Mouse (Mus musculus) embryonic facial prominence, embryonic 15.5 days (tissue): ENCODE data around the gene Ttll2. TPM values are rescaled to one million over a fixed set of nuclear protein-coding genes. Genes with fewer than 3 reads are reported as not detected.
"Not testable (repeated sequence)": the region's sequence is repeated elsewhere in the genome, so short reads cannot be mapped to it uniquely, and the experiment has no call there.

Experiments
- ATAC-seq: fragments of 200-750 bp; cut with Nextera tagmentation; 2 replicates; pipeline ENCODE4 v1.8.0; 2017; ENCODE audit warnings: low read depth, moderate TSS enrichment; ENCODE audit not compliant: insufficient number of reproducible peaks, low FRiP score, low TSS enrichment
- H3K27ac ChIP-seq: fragments of 300-500 bp; sonication (generic); replicated peaks from 2 replicates; pipeline ENCODE4 v1.5.1; 2015; ENCODE audit warnings: mild to moderate bottlenecking, inconsistent platforms
- H3K27me3 ChIP-seq: fragments of 300-500 bp; sonication (generic); 2 replicates; pipeline ENCODE4 v1.6.1; 2015; ENCODE audit warnings: inconsistent platforms
- H3K36me3 ChIP-seq: fragments of 300-500 bp; sonication (generic); 2 replicates; pipeline ENCODE4 v1.6.1; 2015; ENCODE audit warnings: mild to moderate bottlenecking, inconsistent platforms
- H3K4me1 ChIP-seq: fragments of 300-500 bp; sonication (generic); 2 replicates; pipeline ENCODE4 v1.6.1; 2015; ENCODE audit warnings: inconsistent platforms
- H3K4me2 ChIP-seq: fragments of 300-500 bp; sonication (generic); replicated peaks from 2 replicates; pipeline ENCODE4 v1.6.1; 2015; ENCODE audit warnings: mild to moderate bottlenecking, inconsistent platforms
- H3K4me3 ChIP-seq: fragments of 300-500 bp; sonication (generic); replicated peaks from 2 replicates; pipeline ENCODE4 v1.5.1; 2015; ENCODE audit warnings: mild to moderate bottlenecking, inconsistent platforms
- H3K9ac ChIP-seq: fragments of 300-500 bp; sonication (generic); 2 replicates; pipeline ENCODE4 v1.6.1; 2015; ENCODE audit warnings: inconsistent platforms
- H3K9me3 ChIP-seq: fragments of 300-500 bp; sonication (generic); replicated peaks from 2 replicates; pipeline ENCODE4 v1.6.1; 2016; ENCODE audit warnings: inconsistent platforms
- WGBS: fragments of 180-500 bp; shearing (Covaris S2); methylation state at CpG from one replicate; pipeline ENCODE4 v1.1.7; 2015; 5-methylcytosine and 5-hydroxymethylcytosine counted together
- polyA plus RNA-seq: library from polyadenylated mRNA; unstranded; fragments of >200 nt; fragmentation: Nextera tagmentation; extraction: Ambion mirVana; gene quantifications from 2 replicates; pipeline ENCODE4 v1.2.1, GENCODE M21; 2015

The Ttll2 gene
- polyA plus RNA-seq, result 0.16 TPM in 1 of 2 replicates, not detected in the other

- H3K4me1 ChIP-seq, ATAC-seq: not testable (repeated sequence)
- WGBS, result 67% methylated on average over 1 of the region's 1 CpGs
Observed at GRCm38 (mm10) chr17:7352596-7352995, at the start of gene Ttll2. Ttll2 (minus strand) TSS chr17:7352696.

DNA sequence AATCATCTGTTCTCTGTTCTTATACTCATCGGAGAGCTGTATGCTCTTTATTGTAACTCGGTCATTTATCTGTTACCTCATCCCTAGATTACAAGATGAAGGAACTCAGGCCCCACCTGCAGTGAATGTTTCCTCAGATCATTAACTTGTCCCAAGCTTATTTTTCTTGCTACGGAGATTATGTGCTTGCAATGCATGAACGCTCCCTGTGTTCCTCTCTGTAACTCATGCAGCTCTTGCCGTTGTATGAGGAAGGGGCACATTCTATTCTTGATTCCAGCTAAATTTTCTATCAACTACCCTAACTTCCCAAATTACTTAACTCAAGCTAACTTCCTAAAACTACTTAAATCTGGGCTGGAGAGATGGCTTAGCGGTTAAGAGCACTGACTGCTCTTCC is 47.3 kb upstream of the Ttll2 start:
- not testable (repeated sequence) for H3K9ac ChIP-seq, H3K4me2 ChIP-seq
- 84% methylated on average over 6 of the region's 6 CpGs for WGBS

More at GRCm38 (mm10) chr17:7352596-7352995, at the start of gene Ttll2:
- not testable (repeated sequence) for H3K4me2 ChIP-seq, H3K9ac ChIP-seq, H3K36me3 ChIP-seq, H3K9me3 ChIP-seq, H3K4me3 ChIP-seq, H3K27me3 ChIP-seq, H3K27ac ChIP-seq

DNA sequence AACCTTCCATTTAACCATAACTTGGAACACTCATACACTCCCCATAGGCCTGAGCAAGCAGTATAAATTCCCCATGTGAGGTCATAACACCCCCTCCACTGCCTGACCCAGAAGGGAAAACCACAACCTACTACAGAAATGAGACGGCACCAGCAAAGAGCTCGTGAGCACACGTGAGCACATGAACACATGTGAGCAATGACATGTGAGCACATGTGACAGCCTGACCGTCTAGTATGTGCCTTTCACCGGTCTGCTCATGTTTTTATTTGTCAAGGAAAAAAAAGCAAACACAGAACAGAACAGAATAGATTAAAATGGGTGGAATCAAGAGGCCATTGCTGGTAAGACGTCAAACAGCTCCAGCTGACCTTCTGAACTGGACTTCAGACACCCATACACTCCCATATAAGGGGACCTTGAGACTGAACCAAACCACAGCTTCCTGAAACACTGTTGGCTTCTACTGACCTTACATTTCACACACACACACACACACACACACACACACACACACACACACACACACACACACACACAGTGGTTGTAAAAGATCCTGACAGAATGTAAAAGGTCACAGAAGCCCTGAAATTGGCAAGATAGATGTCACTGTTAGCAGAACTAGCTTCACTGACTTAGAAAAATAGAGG is 45.8 kb upstream of the Ttll2 start:
- H3K27me3 ChIP-seq, H3K27ac ChIP-seq, ATAC-seq, H3K4me1 ChIP-seq, H3K36me3 ChIP-seq, H3K4me2 ChIP-seq, H3K9me3 ChIP-seq, H3K9ac ChIP-seq, H3K4me3 ChIP-seq: not testable (repeated sequence)
- WGBS, result 74% methylated on average over 6 of the region's 6 CpGs

More for the DNA sequence above, 47.3 kb upstream of the Ttll2 start:
- not testable (repeated sequence) for ATAC-seq, H3K27me3 ChIP-seq, H3K4me3 ChIP-seq, H3K27ac ChIP-seq, H3K4me1 ChIP-seq, H3K9me3 ChIP-seq, H3K36me3 ChIP-seq

GRCm38 (mm10) chr17:7397079-7397478 is 44.6 kb upstream of the Ttll2 start:
- ATAC-seq, H3K9me3 ChIP-seq, H3K27me3 ChIP-seq, H3K4me2 ChIP-seq, H3K36me3 ChIP-seq, H3K9ac ChIP-seq, H3K4me3 ChIP-seq, H3K4me1 ChIP-seq, H3K27ac ChIP-seq: not testable (repeated sequence)
- WGBS, result 83% methylated on average over 13 of the region's 13 CpGs

- H3K9me3 ChIP-seq, H3K4me3 ChIP-seq, H3K27me3 ChIP-seq, H3K4me2 ChIP-seq, H3K36me3 ChIP-seq, H3K9ac ChIP-seq, H3K27ac ChIP-seq, H3K4me1 ChIP-seq, ATAC-seq: not testable (repeated sequence)
- no CpG with 5 or more reads among the region's 2 CpGs for WGBS
Observed at GRCm38 (mm10) chr17:7396288-7396687, 43.8 kb upstream of the Ttll2 start.

GRCm38 (mm10) chr17:7395671-7396070 is 43.2 kb upstream of the Ttll2 start:
- not testable (repeated sequence) for H3K4me3 ChIP-seq, H3K9ac ChIP-seq, ATAC-seq, H3K27ac ChIP-seq, H3K36me3 ChIP-seq, H3K4me1 ChIP-seq, H3K4me2 ChIP-seq, H3K27me3 ChIP-seq, H3K9me3 ChIP-seq
- 91% methylated on average over 8 of the region's 8 CpGs for WGBS

GRCm38 (mm10) chr17:7395116-7395515 is 42.6 kb upstream of the Ttll2 start:
- H3K36me3 ChIP-seq, H3K9ac ChIP-seq, H3K27me3 ChIP-seq, H3K27ac ChIP-seq, ATAC-seq, H3K4me1 ChIP-seq, H3K4me2 ChIP-seq, H3K4me3 ChIP-seq, H3K9me3 ChIP-seq: not testable (repeated sequence)
- WGBS, result 86% methylated on average over 7 of the region's 7 CpGs

DNA sequence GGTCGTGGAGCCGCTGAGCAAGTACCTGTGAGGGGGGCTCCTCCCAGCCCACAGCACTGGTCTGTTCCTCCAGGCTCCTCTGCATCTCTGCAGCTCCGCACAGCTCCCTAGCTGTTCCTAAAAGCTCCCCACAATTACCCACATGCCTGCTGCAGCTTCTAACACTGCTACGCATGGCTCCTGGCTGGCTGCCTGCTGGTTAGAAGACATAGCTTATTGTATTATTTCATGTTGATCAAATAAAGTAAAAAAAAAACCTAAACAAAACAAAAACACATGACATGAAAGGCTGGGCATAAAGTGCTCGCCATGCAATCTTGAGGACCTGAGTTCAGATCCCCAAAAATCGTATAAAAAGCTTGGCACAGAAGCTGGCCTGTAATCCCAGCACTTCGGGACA is 37.4 kb upstream of the Ttll2 start:
- not testable (repeated sequence) for H3K4me1 ChIP-seq, H3K36me3 ChIP-seq, H3K27ac ChIP-seq, H3K4me2 ChIP-seq, H3K9me3 ChIP-seq, H3K27me3 ChIP-seq, H3K4me3 ChIP-seq, H3K9ac ChIP-seq, ATAC-seq
- 45% methylated on average over 7 of the region's 7 CpGs for WGBS

- 62% methylated on average over 7 of the region's 8 CpGs for WGBS
- not testable (repeated sequence) for H3K4me2 ChIP-seq, H3K4me3 ChIP-seq, H3K27ac ChIP-seq, H3K27me3 ChIP-seq, ATAC-seq, H3K4me1 ChIP-seq, H3K9ac ChIP-seq, H3K36me3 ChIP-seq, H3K9me3 ChIP-seq
Observed at GRCm38 (mm10) chr17:7388958-7389356, 36.5 kb upstream of the Ttll2 start.

GRCm38 (mm10) chr17:7388341-7388957 is 36.0 kb upstream of the Ttll2 start:
- H3K36me3 ChIP-seq, H3K4me3 ChIP-seq, H3K27me3 ChIP-seq, H3K27ac ChIP-seq, H3K4me2 ChIP-seq, H3K9ac ChIP-seq, H3K9me3 ChIP-seq, H3K4me1 ChIP-seq: not testable (repeated sequence)
- WGBS, result no CpG with 5 or more reads among the region's 2 CpGs
- peak; percentile 41; the same call in 1 of the 2 replicates for ATAC-seq

GRCm38 (mm10) chr17:7386016-7386415 is 33.5 kb upstream of the Ttll2 start:
- WGBS, result 63% methylated on average over 8 of the region's 8 CpGs
- not testable (repeated sequence) for H3K4me1 ChIP-seq, H3K36me3 ChIP-seq, ATAC-seq, H3K4me2 ChIP-seq, H3K27ac ChIP-seq, H3K4me3 ChIP-seq, H3K9ac ChIP-seq, H3K27me3 ChIP-seq, H3K9me3 ChIP-seq

- not testable (repeated sequence) for H3K9me3 ChIP-seq, H3K36me3 ChIP-seq, H3K4me2 ChIP-seq, H3K4me3 ChIP-seq, H3K27me3 ChIP-seq, ATAC-seq, H3K9ac ChIP-seq, H3K27ac ChIP-seq, H3K4me1 ChIP-seq
- WGBS, result 72% methylated on average over 3 of the region's 3 CpGs
Observed at GRCm38 (mm10) chr17:7385364-7385763, 32.9 kb upstream of the Ttll2 start, which contains the start of gene Unc93a2. Unc93a2 (minus strand) TSS chr17:7385464.
